9 mouse cellular contexts compared by ENCODE assay signal in genomic region chr16:87496728-87497127, GRCm38 (mm10). TPM values are rescaled to one million over a fixed set of nuclear protein-coding genes. Genes with fewer than 3 reads are reported as not detected.
DNase-seq lines count a peak whose midpoint lies in the region; ATAC-seq and TF ChIP-seq lines count a peak whose summit lies in the region.
"Had no signal": no experiment of that assay in that cellular context is flagged by ENCODE, and none has a peak within 500 bp of the region (broad histone marks: within the 10 kb centered on the region; RNA-seq: fewer than 3 reads in every experiment).

No protein-coding gene starts in this region.

- H3K36me3 ChIP-seq in kidney, postnatal 0 days (ENCODE audit: insufficient read depth, low read length), result peaks cover 10% of the 10 kb centered on the region; the same call in 1 of the 2 replicates
- peaks cover 20% of the 10 kb centered on the region for H3K36me3 ChIP-seq in embryonic facial prominence, embryonic 15.5 days
- H3K36me3 ChIP-seq in intestine, embryonic 16.5 days (ENCODE audit: control insufficient read depth, insufficient read depth, low read length), result no peaks in the 10 kb centered on the region
- peaks cover 22% of the 10 kb centered on the region for H3K36me3 ChIP-seq in neural tube, embryonic 12.5 days
- H3K36me3 ChIP-seq in lung, postnatal 0 days (ENCODE audit: insufficient read depth, low read length), result 0 out of 2 replicates have a peak, but pooled peaks cover 2% of the 10 kb centered on the region

- H3K9ac ChIP-seq in kidney, postnatal 0 days (ENCODE audit: low read depth, low read length), result no peak overlapping the region
- no peak overlapping the region for H3K9ac ChIP-seq in embryonic facial prominence, embryonic 15.5 days
- 0 out of 2 replicates have a peak overlapping the region, but pooled peaks have one; percentile 24 for H3K9ac ChIP-seq in intestine, embryonic 16.5 days (ENCODE audit: low read depth, low read length)
- H3K9ac ChIP-seq in neural tube, embryonic 12.5 days, result 0 out of 2 replicates have a peak overlapping the region, but pooled peaks have one; percentile 3
- H3K9ac ChIP-seq in lung, postnatal 0 days (replicated peaks; ENCODE audit: low read depth), result no peak overlapping the region

- H3K4me1 ChIP-seq in kidney, postnatal 0 days (replicated peaks; ENCODE audit: insufficient read depth, low read length), result 0 out of 2 replicates have a peak, but pooled peaks cover 6% of the 10 kb centered on the region
- peaks cover 16% of the 10 kb centered on the region for H3K4me1 ChIP-seq in embryonic facial prominence, embryonic 15.5 days
- peaks cover 21% of the 10 kb centered on the region for H3K4me1 ChIP-seq in intestine, embryonic 16.5 days (ENCODE audit: control insufficient read depth, insufficient read depth, low read length)
- H3K4me1 ChIP-seq in neural tube, embryonic 12.5 days, result peaks cover 15% of the 10 kb centered on the region
- no peaks in the 10 kb centered on the region; the same call in 1 of the 2 replicates for H3K4me1 ChIP-seq in lung, postnatal 0 days (ENCODE audit: insufficient read depth, low read depth, low read length)

- no peaks in the 10 kb centered on the region for H3K27me3 ChIP-seq in kidney, postnatal 0 days (ENCODE audit: insufficient read depth, low read length)
- H3K27me3 ChIP-seq in embryonic facial prominence, embryonic 15.5 days, result no peaks in the 10 kb centered on the region
- no peaks in the 10 kb centered on the region for H3K27me3 ChIP-seq in intestine, embryonic 16.5 days (replicated peaks; ENCODE audit: control insufficient read depth, insufficient read depth, low read length)
- H3K27me3 ChIP-seq in neural tube, embryonic 12.5 days (replicated peaks), result no peaks in the 10 kb centered on the region
- H3K27me3 ChIP-seq in lung, postnatal 0 days (replicated peaks; ENCODE audit: insufficient read depth, low read length), result no peaks in the 10 kb centered on the region

- no peak for ATAC-seq in kidney, postnatal 0 days (replicated peaks; ENCODE audit: low FRiP score, low read depth)
- no peak for ATAC-seq in embryonic facial prominence, embryonic 15.5 days (ENCODE audit: insufficient number of reproducible peaks, low FRiP score, low TSS enrichment, low read depth)
- ATAC-seq in intestine, embryonic 16.5 days, result no peak
- no peak for ATAC-seq in neural tube, embryonic 12.5 days (ENCODE audit: low FRiP score, low read depth)
- no peak for ATAC-seq in lung, postnatal 0 days

- no peak for TF ChIP-seq EP300 in lung, postnatal 0 days (IDR thresholded peaks at IDR 0.05)

- no peaks in the 10 kb centered on the region for H3K9me3 ChIP-seq in kidney, postnatal 0 days (replicated peaks; ENCODE audit: low read length)
- no peaks in the 10 kb centered on the region for H3K9me3 ChIP-seq in embryonic facial prominence, embryonic 15.5 days (replicated peaks)
- H3K9me3 ChIP-seq in intestine, embryonic 16.5 days (ENCODE audit: control insufficient read depth, low read length), result no peaks in the 10 kb centered on the region
- H3K9me3 ChIP-seq in neural tube, embryonic 12.5 days, result no peaks in the 10 kb centered on the region
- H3K9me3 ChIP-seq in lung, postnatal 0 days (ENCODE audit: low read length), result no peaks in the 10 kb centered on the region

- TF ChIP-seq CTCF in kidney, postnatal 0 days (IDR thresholded peaks at IDR 0.05; ENCODE audit: low read depth), result no peak
- TF ChIP-seq CTCF in lung, postnatal 0 days (IDR thresholded peaks at IDR 0.05), result no peak

- H3K4me2 ChIP-seq in kidney, postnatal 0 days (ENCODE audit: low read length), result peak overlapping the region; percentile 73; the same call in 1 of the 2 replicates
- H3K4me2 ChIP-seq in embryonic facial prominence, embryonic 15.5 days (replicated peaks), result peak overlapping the region; percentile 65
- H3K4me2 ChIP-seq in intestine, embryonic 16.5 days (ENCODE audit: low read depth, low read length), result peak overlapping the region; percentile 53
- peak overlapping the region; percentile 75 for H3K4me2 ChIP-seq in neural tube, embryonic 12.5 days (replicated peaks)
- H3K4me2 ChIP-seq in lung, postnatal 0 days (replicated peaks; ENCODE audit: low read depth, low read length), result no peak overlapping the region

- H3K4me3 ChIP-seq in kidney, postnatal 0 days (replicated peaks; ENCODE audit: low read depth, low read length), result no peak overlapping the region
- H3K4me3 ChIP-seq in embryonic facial prominence, embryonic 15.5 days (replicated peaks), result peak overlapping the region; percentile 76; the same call in 1 of the 2 replicates
- peak overlapping the region; percentile 35 for H3K4me3 ChIP-seq in intestine, embryonic 16.5 days (ENCODE audit: low read length)
- H3K4me3 ChIP-seq in neural tube, embryonic 12.5 days, result no peak overlapping the region
- no peak overlapping the region for H3K4me3 ChIP-seq in lung, postnatal 0 days (ENCODE audit: low read depth, low read length)

- WGBS in kidney, postnatal 0 days, result 92% methylated on average over 2 of the region's 2 CpGs
- WGBS in embryonic facial prominence, embryonic 15.5 days, result 84% methylated on average over 2 of the region's 2 CpGs
- 83% methylated on average over 2 of the region's 2 CpGs for WGBS in intestine, embryonic 16.5 days
- WGBS in neural tube, embryonic 12.5 days, result 92% methylated on average over 2 of the region's 2 CpGs
- WGBS in lung, postnatal 0 days, result 83% methylated on average over 2 of the region's 2 CpGs

- no peak for DNase-seq in kidney, postnatal 0 days (ENCODE audit: low spot score)
- DNase-seq in kidney, adult 11 months, result no peak
- DNase-seq in right cerebral cortex, postnatal 4 days, result no peak
- no peak for DNase-seq in lung, postnatal 0 days (ENCODE audit: low spot score)
- DNase-seq in frontal cortex, postnatal 25 days (ENCODE audit: low spot score in 2 of 2), result no peak
- DNase-seq: lung, adult 2 months had no signal

- no peak overlapping the region for H3K27ac ChIP-seq in kidney, postnatal 0 days
- H3K27ac ChIP-seq in embryonic facial prominence, embryonic 15.5 days (replicated peaks), result no peak overlapping the region
- H3K27ac ChIP-seq in intestine, embryonic 16.5 days (ENCODE audit: low read length), result no peak overlapping the region
- H3K27ac ChIP-seq in neural tube, embryonic 12.5 days, result no peak overlapping the region
- H3K27ac ChIP-seq in lung, postnatal 0 days (ENCODE audit: low read length), result no peak overlapping the region

RNA-seq across cellular contexts. Expression of gene Cct8, which starts 1.1 kb away (rescaled TPM):
- polyA plus RNA-seq in kidney, postnatal 0 days (2015; fragmentation: Nextera tagmentation; extraction: Ambion mirVana), result 315 and 339 TPM in 2 replicates
- 368 and 388 TPM in 2 replicates for polyA plus RNA-seq in embryonic facial prominence, embryonic 15.5 days (2015; fragmentation: Nextera tagmentation; extraction: Ambion mirVana)
- polyA plus RNA-seq in intestine, embryonic 16.5 days (2015; fragmentation: Nextera tagmentation; extraction: Ambion mirVana), result 357 and 397 TPM in 2 replicates
- 499 and 510 TPM in 2 replicates for polyA plus RNA-seq in neural tube, embryonic 12.5 days (2016; fragmentation: Nextera tagmentation; extraction: Ambion mirVana)
- polyA plus RNA-seq in lung, postnatal 0 days (2015; fragmentation: Nextera tagmentation; extraction: Ambion mirVana), result 141 and 159 TPM in 2 replicates

RNA-seq across cellular contexts. Expression of gene Usp16, which starts 42.2 kb away (rescaled TPM):
- 47.2 and 54.1 TPM in 2 replicates for polyA plus RNA-seq in kidney, postnatal 0 days (2015; fragmentation: Nextera tagmentation; extraction: Ambion mirVana)
- polyA plus RNA-seq in embryonic facial prominence, embryonic 15.5 days (2015; fragmentation: Nextera tagmentation; extraction: Ambion mirVana), result 45.7 and 51.7 TPM in 2 replicates
- polyA plus RNA-seq in intestine, embryonic 16.5 days (2015; fragmentation: Nextera tagmentation; extraction: Ambion mirVana), result 33.7 and 35.4 TPM in 2 replicates
- 46.3 and 48.7 TPM in 2 replicates for polyA plus RNA-seq in neural tube, embryonic 12.5 days (2016; fragmentation: Nextera tagmentation; extraction: Ambion mirVana)
- polyA plus RNA-seq in lung, postnatal 0 days (2015; fragmentation: Nextera tagmentation; extraction: Ambion mirVana), result 41.0 and 43.5 TPM in 2 replicates

RNA-seq across cellular contexts. Expression of gene Rwdd2b, which starts 56.4 kb away (rescaled TPM):
- 12.9 and 15.2 TPM in 2 replicates for polyA plus RNA-seq in kidney, postnatal 0 days (2015; fragmentation: Nextera tagmentation; extraction: Ambion mirVana)
- polyA plus RNA-seq in embryonic facial prominence, embryonic 15.5 days (2015; fragmentation: Nextera tagmentation; extraction: Ambion mirVana), result 10.7 and 11.7 TPM in 2 replicates
- polyA plus RNA-seq in intestine, embryonic 16.5 days (2015; fragmentation: Nextera tagmentation; extraction: Ambion mirVana), result 15.2 and 17.4 TPM in 2 replicates
- 12.9 and 13.5 TPM in 2 replicates for polyA plus RNA-seq in neural tube, embryonic 12.5 days (2016; fragmentation: Nextera tagmentation; extraction: Ambion mirVana)
- 5.7 and 7.0 TPM in 2 replicates for polyA plus RNA-seq in lung, postnatal 0 days (2015; fragmentation: Nextera tagmentation; extraction: Ambion mirVana)

RNA-seq across cellular contexts. Expression of gene Map3k7cl, which starts 56.4 kb away (rescaled TPM):
- polyA plus RNA-seq in kidney, postnatal 0 days (2015; fragmentation: Nextera tagmentation; extraction: Ambion mirVana), result 2.1 and 2.7 TPM in 2 replicates
- polyA plus RNA-seq in embryonic facial prominence, embryonic 15.5 days (2015; fragmentation: Nextera tagmentation; extraction: Ambion mirVana), result 0.89 and 1.4 TPM in 2 replicates
- polyA plus RNA-seq in intestine, embryonic 16.5 days (2015; fragmentation: Nextera tagmentation; extraction: Ambion mirVana), result 0.21 and 0.44 TPM in 2 replicates
- not detected in 2 replicates for polyA plus RNA-seq in neural tube, embryonic 12.5 days (2016; fragmentation: Nextera tagmentation; extraction: Ambion mirVana)
- polyA plus RNA-seq in lung, postnatal 0 days (2015; fragmentation: Nextera tagmentation; extraction: Ambion mirVana), result 0.37 and 0.38 TPM in 2 replicates

Comparison
In these comparisons a context has a peak if more than half of its experiments do, and no peak if none do; other contexts are left out.
1. H3K4me3 ChIP-seq: peak in embryonic facial prominence, embryonic 15.5 days (single experiment) and intestine, embryonic 16.5 days (single experiment); none in kidney, postnatal 0 days (single experiment), neural tube, embryonic 12.5 days (single experiment) and lung, postnatal 0 days (single experiment).
2. H3K9ac ChIP-seq: peak in intestine, embryonic 16.5 days (single experiment) and neural tube, embryonic 12.5 days (single experiment); none in kidney, postnatal 0 days (single experiment), embryonic facial prominence, embryonic 15.5 days (single experiment) and lung, postnatal 0 days (single experiment).